Mouse (Mus musculus) myocyte (in vitro differentiated cells): ENCODE measurements around the gene Tepp. TPM values are rescaled to one million over a fixed set of nuclear protein-coding genes. Genes with fewer than 3 reads are reported as not detected.

Experiments used
- H3K27me3 ChIP-seq: one replicate; pipeline ENCODE4 v1.6.1; 2011; ENCODE audit not compliant: control insufficient read depth, insufficient read depth, insufficient read length
- H3K36me3 ChIP-seq: one replicate; pipeline ENCODE4 v1.6.1; 2011; ENCODE audit not compliant: control insufficient read depth, insufficient read depth
- H3K4me2 ChIP-seq: one replicate; pipeline ENCODE4 v1.6.1; 2011; ENCODE audit warnings: low read depth, control low read depth
- H3K4me3 ChIP-seq: one replicate; pipeline ENCODE4 v1.5.1; 2011; ENCODE audit warnings: mild to moderate bottlenecking, control low read depth, moderate library complexity
- H3K79me2 ChIP-seq: one replicate; pipeline ENCODE4 v1.6.1; 2011; ENCODE audit not compliant: control insufficient read depth, insufficient read depth
- H3ac ChIP-seq: one replicate; pipeline ENCODE4 v1.6.1; 2011; ENCODE audit not compliant: control insufficient read depth, insufficient read length
- CEBPB ChIP-seq: IDR thresholded peaks from 2 replicates; pipeline ENCODE4 v1.6.1; 2011; ENCODE audit warnings: mild to moderate bottlenecking, moderate library complexity; ENCODE audit not compliant: poor library complexity, insufficient read depth, severe bottlenecking
- E2F4 ChIP-seq: IDR thresholded peaks from one replicate; pipeline ENCODE4 v1.6.1; 2011; ENCODE audit warnings: mild to moderate bottlenecking, control low read depth, moderate library complexity; ENCODE audit not compliant: insufficient read depth
- MAX ChIP-seq: IDR thresholded peaks from one replicate; pipeline ENCODE4 v1.6.1; 2011; ENCODE audit warnings: low read depth, mild to moderate bottlenecking, control low read depth
- MYOD1 ChIP-seq, 3 experiments: IDR thresholded peaks; one replicate each; pipeline ENCODE4 v1.6.1; 2011; ENCODE audit warnings: control low read depth in 2 of 3, low read depth in 2 of 3, mild to moderate bottlenecking in 2 of 3, moderate library complexity in 1 of 3; ENCODE audit not compliant: insufficient read length in 2 of 3, control insufficient read depth in 1 of 3
- MYOG ChIP-seq, 3 experiments: IDR thresholded peaks; one replicate each; pipeline ENCODE4 v1.6.1; 2011; ENCODE audit warnings: control low read depth in 2 of 3, low read depth in 2 of 3, mild to moderate bottlenecking in 2 of 3; ENCODE audit not compliant: insufficient read length in 2 of 3, control insufficient read depth in 1 of 3, insufficient read depth in 1 of 3
- POLR2A ChIP-seq: IDR thresholded peaks from one replicate; pipeline ENCODE4 v1.6.1; 2011; ENCODE audit warnings: low read depth, mild to moderate bottlenecking, control low read depth, moderate library complexity; ENCODE audit not compliant: insufficient read length
- POLR2AphosphoS2 ChIP-seq: IDR thresholded peaks from one replicate; pipeline ENCODE4 v1.6.1; 2011; ENCODE audit warnings: low read depth, control low read depth; ENCODE audit not compliant: insufficient read length
- REST ChIP-seq: IDR thresholded peaks from one replicate; pipeline ENCODE4 v1.6.1; 2011; ENCODE audit warnings: mild to moderate bottlenecking, control low read depth, moderate library complexity; ENCODE audit not compliant: insufficient read depth, insufficient read length
- SRF ChIP-seq: IDR thresholded peaks from one replicate; pipeline ENCODE4 v1.6.1; 2011; ENCODE audit warnings: low read depth; ENCODE audit not compliant: control insufficient read depth, insufficient read length
- TCF12 ChIP-seq: IDR thresholded peaks from one replicate; pipeline ENCODE4 v1.6.1; 2011; ENCODE audit warnings: mild to moderate bottlenecking, control low read depth; ENCODE audit not compliant: poor library complexity, insufficient read depth, severe bottlenecking
- USF1 ChIP-seq: IDR thresholded peaks from one replicate; pipeline ENCODE4 v1.6.1; 2011; ENCODE audit warnings: low read depth, mild to moderate bottlenecking, control low read depth, moderate library complexity
- polyA plus RNA-seq: library from polyadenylated mRNA; unstranded; fragments of >200 nt; fragmentation: generic; extraction: Trizol; gene quantifications from one replicate; pipeline ENCODE4 v1.2.1, GENCODE M21; 2012; ENCODE audit warnings: missing spikeins

The Tepp gene
- polyA plus RNA-seq, 1 experiment: not detected

GRCm38 (mm10) chr8:95346643-95347545 lies 36.5 kb downstream of the Tepp start:
- H3K4me2 ChIP-seq: no peak overlapping the region
- no peaks in the 10 kb centered on the region for H3K27me3 ChIP-seq
- H3K79me2 ChIP-seq: no peaks in the 10 kb centered on the region
- H3ac ChIP-seq: no peak overlapping the region
- peaks cover 12% of the 10 kb centered on the region for H3K36me3 ChIP-seq
- TF ChIP-seq MYOD1 (IDR thresholded peaks at IDR 0.05; ENCODE audit: control insufficient read depth in 1 of 3, insufficient read length in 2 of 3, low read depth in 2 of 3): peak in 2 of 3 experiments; percentile 33 to 60
- TF ChIP-seq MYOG (IDR thresholded peaks at IDR 0.05; ENCODE audit: control insufficient read depth in 1 of 3, insufficient read depth in 1 of 3, insufficient read length in 2 of 3, low read depth in 2 of 3): peak in 1 of 3 experiments; percentile 47
- no peak for TF ChIP-seq USF1
- peak; percentile 26 for TF ChIP-seq TCF12
- no peak overlapping the region for H3K4me3 ChIP-seq

GRCm38 (mm10) chr8:95348356-95348755 lies 38.0 kb downstream of the Tepp start:
- no peak overlapping the region for H3K4me2 ChIP-seq

GRCm38 (mm10) chr8:95348811-95349630 lies 38.7 kb downstream of the Tepp start:
- Histone ChIP-seq H3K79me2 (peaks cover under 1% of the 10 kb centered on the region), H3K4me2 (peak overlapping the region; percentile 35), H3K4me3 (no peak overlapping the region), H3ac (no peak overlapping the region), H3K27me3 (no peaks in the 10 kb centered on the region), H3K36me3 (peaks cover 7% of the 10 kb centered on the region)
- TF ChIP-seq TCF12 (no peak), SRF (no peak), POLR2AphosphoS2 (peak; percentile 37), MYOG (IDR thresholded peaks at IDR 0.05; ENCODE audit: control insufficient read depth in 1 of 3, insufficient read depth in 1 of 3, insufficient read length in 2 of 3, low read depth in 2 of 3) (peak in 1 of 3 experiments; percentile 42), MYOD1 (IDR thresholded peaks at IDR 0.05; ENCODE audit: control insufficient read depth in 1 of 3, insufficient read length in 2 of 3, low read depth in 2 of 3) (peak in 1 of 3 experiments; percentile 6)

More at GRCm38 (mm10) chr8:95348356-95348755, 38.0 kb downstream of the Tepp start:
- H3K79me2 ChIP-seq: no peaks in the 10 kb centered on the region
- no peaks in the 10 kb centered on the region for H3K27me3 ChIP-seq
- peaks cover 12% of the 10 kb centered on the region for H3K36me3 ChIP-seq
- H3ac ChIP-seq: no peak overlapping the region
- TF ChIP-seq CEBPB (no peak), REST (no peak), MYOD1 (IDR thresholded peaks at IDR 0.05; ENCODE audit: control insufficient read depth in 1 of 3, insufficient read length in 2 of 3, low read depth in 2 of 3) (no peak), USF1 (no peak), POLR2A (no peak), SRF (no peak), TCF12 (no peak), MAX (no peak), POLR2AphosphoS2 (no peak), MYOG (IDR thresholded peaks at IDR 0.05; ENCODE audit: control insufficient read depth in 1 of 3, insufficient read depth in 1 of 3, insufficient read length in 2 of 3, low read depth in 2 of 3) (no peak)
- no peak overlapping the region for H3K4me3 ChIP-seq

GRCm38 (mm10) chr8:95351461-95351860 lies 41.1 kb downstream of the Tepp start:
- Histone ChIP-seq H3K27me3 (no peaks in the 10 kb centered on the region), H3K36me3 (no peaks in the 10 kb centered on the region), H3K79me2 (peaks cover 9% of the 10 kb centered on the region), H3K4me2 (peak overlapping the region; percentile 71), H3ac (no peak overlapping the region), H3K4me3 (peak overlapping the region; percentile 49)
- no peak for TF ChIP-seq SRF
- no peak for TF ChIP-seq POLR2A
- TF ChIP-seq MYOD1 (IDR thresholded peaks at IDR 0.05; ENCODE audit: control insufficient read depth in 1 of 3, insufficient read length in 2 of 3, low read depth in 2 of 3): no peak
- TF ChIP-seq E2F4: no peak
- TF ChIP-seq MYOG (IDR thresholded peaks at IDR 0.05; ENCODE audit: control insufficient read depth in 1 of 3, insufficient read depth in 1 of 3, insufficient read length in 2 of 3, low read depth in 2 of 3): no peak
- no peak for TF ChIP-seq MAX
- no peak for TF ChIP-seq CEBPB
